Mouse (Mus musculus): ENCODE data around the gene Gria2.

Gene Gria2

DNA sequence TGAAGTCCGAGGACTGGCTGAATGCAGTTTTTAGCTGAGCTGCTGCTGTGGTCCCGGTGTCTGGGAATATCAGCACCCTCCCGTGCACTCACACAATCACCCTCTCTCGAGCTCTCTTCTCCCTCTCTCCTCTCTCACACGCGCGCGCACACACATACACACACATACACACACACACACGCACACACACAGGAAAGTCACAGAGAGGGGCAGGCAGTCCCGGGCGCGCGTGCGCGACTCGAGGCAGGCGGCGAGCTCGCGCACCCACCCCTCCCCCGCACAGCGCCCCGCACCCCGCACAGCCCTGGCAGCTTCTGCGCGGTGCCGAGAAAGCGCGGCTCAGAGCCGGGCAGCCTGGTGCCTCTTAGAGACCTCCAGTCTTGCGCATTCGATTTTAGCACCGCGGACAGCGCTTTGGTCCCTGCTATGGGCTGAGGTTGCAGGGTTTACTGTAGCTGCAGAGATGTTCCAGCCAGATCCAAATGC, at the start of gene Gria2:
Gria2 (minus strand) TSS at position 240 of the 486 bp plus-strand sequence.
- DNase-seq, result peak; percentile 8

DNA sequence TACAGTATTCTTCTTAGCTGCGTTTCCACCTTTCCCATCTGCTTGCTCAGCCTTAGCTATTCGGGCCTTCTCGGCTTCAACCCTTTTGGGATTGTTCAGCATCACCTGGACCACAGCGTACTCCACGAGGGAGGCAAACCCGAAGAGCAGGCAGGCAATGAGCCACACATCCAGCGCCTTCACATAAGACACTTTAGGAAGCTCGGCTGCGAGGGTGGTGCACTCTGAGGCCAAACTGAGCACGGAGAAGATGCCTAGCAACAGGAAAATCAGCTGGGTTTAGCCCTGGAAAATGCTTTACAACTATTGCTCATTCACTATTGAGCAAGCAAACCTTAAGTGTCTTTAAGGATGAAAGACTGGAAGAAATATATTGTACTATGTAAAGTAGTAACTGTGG, 48.3 kb upstream of the Gria2 start:
- no peak for DNase-seq

DNA sequence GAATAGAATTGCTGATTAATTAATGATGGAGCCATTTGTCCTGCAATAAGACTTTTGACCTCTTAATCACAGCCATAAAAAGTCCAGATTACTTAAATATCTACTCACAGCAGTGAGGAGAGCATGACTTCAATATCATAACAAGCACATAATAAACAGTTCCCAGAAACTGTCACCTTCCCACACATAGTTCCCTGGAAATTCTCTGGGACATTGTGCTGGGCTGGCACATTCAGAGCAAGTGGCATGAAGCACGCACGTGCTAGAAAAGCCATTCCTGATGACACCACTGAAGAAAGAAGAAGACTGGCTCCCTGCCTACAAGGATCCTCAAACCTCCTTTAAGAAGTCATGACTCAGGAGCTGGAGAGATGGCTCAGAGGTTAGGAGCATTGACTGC, 43.0 kb upstream of the Gria2 start:
- no peak for DNase-seq

DNA sequence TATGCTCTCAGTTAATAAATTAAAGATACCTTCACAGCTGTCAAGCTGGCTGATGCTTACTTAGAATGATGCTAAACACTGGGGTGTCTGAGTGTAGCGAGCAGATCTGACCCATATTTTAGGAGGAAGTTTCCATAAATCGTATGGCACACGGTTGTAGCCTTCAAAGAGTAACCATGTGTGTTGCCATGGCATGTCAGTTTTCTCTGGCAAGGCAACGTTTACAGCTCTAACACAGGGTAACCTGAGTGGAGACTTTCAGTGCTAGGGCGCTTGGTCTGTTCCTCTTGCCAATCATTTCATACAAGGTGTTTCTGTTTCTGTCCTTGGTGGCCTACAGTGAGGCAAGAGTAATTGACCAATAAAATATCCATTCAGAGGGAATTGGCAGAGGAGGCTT, 37.2 kb upstream of the Gria2 start:
- DNase-seq, result no peak

DNA sequence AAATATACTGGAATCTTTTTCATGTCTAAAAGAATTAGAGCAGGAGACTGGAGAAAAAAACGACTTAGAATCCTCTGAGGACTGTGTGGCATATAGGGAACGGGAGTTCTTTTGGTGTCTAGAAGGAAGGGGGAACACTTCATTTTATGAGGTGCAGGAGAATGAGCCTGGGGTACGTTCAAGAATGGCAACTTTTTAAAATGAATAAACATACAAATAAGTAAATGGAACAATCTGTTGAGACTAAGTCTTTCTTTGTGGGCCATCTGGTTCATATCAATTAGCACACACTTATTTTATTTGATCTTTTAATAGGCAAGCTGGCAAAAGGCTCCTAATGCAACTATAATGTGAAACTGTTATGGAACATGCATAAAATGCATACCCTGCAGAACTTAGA, 34.9 kb upstream of the Gria2 start:
- no peak for DNase-seq

DNA sequence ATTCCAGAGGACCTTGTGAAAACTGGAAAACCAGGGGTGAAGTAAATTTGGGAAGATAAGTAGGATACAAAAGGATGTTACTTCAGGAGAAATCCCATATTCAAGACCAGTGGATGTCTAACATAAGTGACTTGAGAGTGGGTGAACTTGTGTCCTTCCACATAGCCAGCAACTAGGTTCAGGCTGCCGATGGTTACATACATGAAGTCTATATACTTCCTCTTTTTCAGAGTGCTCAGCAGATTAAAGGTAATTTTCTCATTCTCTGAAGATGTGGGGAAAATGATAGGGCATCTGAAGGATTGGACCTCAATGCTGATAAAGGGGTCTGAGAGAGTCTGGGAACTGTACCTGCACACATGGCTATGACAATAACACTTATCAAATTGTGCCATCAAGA, 21.3 kb upstream of the Gria2 start:
- DNase-seq, result no peak

DNA sequence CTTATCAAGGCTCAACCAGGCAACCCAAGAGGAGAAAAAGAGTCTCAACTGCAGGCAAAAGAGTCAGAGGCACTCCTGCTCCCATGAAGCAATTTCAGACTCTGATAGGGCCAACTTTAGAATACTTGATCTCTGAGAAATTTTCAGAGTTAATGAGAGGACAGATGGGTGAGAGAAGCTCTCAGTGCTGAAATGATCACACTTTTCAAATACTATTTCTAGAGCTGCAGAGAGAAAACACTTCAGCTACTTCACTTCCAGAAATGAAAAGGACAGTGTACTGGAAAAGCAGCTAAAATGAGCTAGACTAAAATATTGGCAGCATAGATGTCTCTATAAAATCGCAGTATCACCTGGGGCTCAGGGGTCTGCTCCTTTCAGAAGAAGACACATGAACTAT, 16.0 kb upstream of the Gria2 start:
- no peak for DNase-seq

DNA sequence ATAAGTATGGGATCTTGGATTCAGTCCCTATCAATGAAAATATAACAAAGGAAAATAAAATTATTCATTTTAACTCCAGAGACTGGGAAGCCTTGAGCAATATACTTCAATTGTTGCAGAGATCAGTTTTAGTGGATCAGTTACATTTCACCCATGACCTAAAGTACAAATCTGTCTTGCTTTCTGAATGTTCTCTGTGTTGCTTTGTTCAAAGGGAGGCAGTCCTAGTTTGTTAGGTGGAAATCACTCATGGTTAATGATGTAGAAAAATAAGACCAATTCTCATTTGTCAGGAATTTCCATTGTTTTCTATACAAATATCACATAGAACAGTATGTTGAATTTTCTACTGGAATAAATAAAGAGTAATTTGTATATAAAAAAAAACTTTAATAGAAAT, 11.1 kb upstream of the Gria2 start:
- no peak for DNase-seq

DNA sequence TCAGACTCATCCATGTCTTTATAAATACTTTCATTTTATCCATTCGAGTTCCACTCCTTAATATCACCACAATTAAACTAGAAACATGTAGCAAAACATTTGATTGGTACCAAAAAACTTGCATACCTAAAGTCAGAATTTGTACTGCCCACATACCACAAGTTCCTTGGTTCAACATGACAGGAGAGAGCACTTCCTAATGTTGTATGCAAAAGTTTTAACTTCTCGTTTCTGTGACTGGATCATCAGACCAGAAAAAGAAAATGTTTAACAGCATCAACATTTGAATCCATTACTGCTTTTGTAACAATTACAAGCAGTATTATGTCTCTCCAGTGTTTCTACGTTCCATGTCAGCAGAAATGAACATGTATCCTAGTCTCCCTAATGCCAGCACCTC, 9.6 kb upstream of the Gria2 start:
- no peak for DNase-seq

DNA sequence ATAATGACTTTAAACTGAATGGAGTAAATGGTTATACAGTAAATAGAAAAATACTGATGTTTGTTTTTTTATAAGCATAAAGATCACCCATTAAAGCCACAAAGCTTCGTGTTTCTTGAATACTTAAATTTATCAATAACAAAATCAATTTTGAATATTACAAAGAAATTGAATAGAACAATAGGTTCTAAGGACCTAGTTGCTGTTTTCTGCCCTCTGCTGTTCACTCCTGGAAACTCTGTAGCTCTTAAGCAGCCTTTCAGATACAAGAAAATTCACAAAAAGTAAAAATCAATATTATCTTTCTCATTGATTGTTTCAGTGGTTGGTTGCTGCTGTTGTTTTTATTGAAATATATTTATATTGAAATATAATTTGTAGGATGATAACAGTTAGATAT, 2.7 kb upstream of the Gria2 start:
- no peak for DNase-seq

DNA sequence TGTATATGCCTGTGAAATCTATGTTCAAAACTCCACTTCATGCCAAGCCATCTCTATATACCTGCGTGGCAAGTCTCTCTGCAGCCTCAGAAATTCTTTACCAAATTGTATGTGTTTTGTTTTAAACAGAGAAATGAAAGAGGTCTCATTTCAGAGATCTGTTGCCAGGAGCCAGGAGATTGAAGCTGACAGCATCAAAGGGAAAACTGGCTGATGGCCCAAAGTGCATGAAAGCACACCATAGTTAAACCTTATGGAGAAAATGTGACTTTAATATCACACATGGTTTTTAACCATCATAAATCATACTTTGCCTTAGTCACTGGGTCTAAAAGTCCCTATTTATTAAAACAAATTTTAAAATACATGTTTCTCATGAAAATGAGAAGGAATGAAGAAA, 1.2 kb upstream of the Gria2 start:
- DNase-seq, result no peak

DNA sequence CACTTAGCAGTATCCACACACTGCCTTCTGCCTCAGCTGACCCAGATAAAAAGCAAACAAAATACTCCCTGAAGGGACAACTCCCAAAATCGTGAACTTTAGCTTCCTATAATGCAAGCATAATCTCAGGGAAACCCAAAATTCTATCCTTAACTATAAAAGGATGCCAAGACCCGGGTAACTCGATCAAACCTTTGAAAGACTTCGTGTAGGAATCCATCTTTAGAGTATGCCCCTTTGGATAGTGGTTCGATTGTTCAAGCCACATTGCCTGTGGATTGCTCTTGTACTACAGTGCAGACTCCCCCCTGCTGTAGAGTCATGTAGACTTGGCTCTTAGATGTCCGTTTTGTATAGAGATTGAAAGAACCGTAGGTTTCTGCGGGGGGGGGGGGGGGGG, 576 bp upstream of the Gria2 start:
- no peak for DNase-seq

DNA sequence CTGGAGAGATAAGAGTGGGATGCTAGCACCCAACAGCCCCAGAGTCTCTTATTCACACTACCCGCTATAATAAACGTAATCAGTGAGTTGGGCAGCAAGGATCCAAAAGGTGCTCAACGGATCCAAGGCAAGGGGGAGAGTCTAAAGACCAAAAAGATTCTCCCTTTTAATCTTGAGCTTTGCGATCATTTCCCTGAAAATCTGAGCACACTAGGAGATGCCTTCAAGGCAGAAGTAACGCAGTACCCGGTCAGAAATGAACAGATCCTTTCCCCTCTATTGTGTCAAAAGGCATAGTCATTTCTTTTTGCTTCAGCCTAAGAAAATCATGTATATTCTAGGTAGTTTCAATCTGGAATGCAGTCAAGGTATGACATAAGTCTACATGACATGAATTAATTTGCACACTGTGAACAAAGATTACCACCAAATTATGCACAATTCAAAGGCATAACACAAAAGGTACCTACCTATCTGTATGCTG, 766 bp downstream of the Gria2 start:
- DNase-seq, result no peak

DNA sequence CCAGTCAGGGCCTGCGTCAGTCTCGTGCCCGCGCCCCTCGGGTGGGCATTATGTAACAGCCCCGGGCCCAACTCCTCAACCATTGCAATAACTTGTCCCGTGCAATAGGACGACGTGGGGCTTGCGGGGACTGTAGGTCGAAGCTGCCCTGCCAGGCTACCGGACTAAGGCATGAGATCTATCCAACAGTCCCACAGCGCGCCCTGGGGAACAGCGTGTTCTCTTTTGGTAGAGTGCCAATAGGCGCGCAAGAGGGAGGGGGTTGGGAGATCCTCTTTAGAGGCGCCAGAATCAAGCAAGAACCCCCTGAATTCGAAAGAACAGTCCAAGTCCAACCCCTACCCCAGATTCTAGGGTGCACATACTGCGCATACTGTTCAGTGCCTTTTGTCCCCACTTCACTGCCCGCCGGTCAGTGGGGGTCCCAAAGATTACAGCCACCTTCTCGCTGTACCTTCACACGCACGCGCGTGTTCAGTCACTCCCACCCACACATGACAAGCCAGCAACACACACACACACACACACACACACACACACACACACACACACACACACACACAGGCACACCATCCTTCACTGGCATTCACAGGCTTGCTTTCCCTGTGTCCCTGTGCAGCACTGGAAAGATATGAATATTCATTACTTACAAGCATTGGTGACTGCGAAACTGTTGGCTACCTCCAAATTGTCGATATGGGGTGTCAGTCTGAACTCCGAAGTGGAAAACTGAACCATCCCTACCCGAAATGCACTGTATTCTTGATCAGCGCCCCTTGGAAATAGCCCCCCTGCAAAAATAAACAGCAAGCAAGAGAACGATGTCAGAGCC, 1.4 kb downstream of the Gria2 start:
- DNase-seq, result no peak

DNA sequence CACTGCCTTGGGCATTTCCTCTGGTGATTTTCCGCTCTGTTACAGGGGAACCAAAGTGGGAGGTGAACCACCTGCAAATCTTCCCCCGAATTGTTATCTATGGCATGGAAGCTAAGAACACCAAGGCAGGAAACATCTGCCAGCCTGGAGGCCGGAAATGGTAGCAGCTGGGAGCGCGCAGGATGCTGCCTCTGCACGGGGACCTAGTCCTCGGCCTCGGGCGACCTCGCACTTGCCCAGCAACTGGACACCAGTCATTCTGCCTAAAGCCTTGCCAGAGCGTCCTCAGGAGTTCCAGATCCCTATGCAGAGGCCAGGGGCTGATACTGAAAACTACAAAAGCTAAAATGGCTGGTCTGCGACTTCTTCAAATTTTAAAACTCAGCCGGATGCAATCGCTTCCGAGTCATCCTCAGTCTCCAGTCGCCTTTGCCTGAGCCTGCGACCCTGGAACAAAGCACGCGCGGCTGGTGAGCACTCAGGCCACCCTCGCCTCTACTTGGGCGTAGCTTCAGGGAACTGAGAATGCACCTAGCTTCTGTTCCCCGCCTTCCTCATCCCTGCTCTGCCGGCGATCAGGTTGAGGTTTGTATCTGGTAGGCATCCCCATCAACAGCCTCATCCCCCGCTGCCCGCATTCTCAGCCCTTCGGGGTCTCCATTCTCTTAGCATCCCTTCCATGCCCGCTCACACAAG, 2.2 kb downstream of the Gria2 start:
- no peak for DNase-seq

DNA sequence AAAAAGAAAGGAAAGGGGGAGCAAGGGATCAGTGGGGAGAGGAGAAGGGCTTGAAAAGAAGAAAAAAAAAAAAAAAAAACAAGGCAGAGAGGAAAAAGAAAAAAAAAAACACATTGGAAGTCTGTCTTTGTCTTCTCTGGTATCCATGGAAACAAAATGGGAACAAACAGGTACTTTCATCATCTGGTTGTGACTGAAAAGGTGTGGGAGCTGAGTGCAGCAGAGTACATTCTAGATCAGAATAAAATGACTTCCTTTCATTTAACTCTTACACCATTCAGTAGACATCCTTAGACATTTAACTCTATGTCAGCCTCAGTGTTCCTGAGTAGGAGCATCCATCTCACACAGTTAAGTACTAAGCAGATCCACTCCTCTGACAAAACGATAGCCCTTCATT, 4.7 kb downstream of the Gria2 start:
- DNase-seq, result no peak

DNA sequence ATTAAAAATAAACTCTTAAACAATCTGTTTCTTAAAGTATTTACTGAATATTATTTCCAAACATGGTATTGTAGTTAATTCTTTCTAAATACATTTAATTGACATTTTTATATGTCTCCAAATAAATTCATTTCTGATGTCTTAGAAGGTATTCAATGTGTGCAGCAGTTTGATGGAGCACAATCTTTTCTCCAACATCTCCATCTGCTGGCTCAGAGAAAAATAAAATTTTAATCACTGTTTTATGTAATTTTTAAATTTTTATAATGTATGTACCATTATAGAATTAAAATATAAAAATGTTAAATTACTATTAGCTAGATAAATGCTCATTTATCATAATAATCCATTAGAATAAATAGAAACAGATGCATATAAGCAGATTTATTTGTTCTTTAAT, 5.9 kb downstream of the Gria2 start:
- no peak for DNase-seq

DNA sequence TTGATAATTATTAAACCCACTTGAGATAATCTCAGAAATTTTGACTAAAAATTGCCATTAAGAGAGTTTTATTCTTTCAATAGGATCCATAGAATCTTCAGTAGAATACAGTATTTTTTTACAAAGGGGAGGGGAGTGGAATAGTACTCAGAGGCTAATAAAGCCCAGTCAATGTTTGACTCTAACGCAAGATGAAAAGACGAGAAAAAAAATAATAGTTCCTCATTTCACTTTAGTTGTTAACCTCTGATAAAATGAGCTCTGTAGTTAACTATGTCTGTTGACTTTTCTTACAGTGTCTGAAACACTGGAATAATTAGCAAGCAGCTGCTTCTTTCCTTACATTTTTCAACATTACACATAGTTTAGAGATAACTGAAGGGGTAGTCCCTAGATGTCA, 7.4 kb downstream of the Gria2 start:
- DNase-seq, result no peak

DNA sequence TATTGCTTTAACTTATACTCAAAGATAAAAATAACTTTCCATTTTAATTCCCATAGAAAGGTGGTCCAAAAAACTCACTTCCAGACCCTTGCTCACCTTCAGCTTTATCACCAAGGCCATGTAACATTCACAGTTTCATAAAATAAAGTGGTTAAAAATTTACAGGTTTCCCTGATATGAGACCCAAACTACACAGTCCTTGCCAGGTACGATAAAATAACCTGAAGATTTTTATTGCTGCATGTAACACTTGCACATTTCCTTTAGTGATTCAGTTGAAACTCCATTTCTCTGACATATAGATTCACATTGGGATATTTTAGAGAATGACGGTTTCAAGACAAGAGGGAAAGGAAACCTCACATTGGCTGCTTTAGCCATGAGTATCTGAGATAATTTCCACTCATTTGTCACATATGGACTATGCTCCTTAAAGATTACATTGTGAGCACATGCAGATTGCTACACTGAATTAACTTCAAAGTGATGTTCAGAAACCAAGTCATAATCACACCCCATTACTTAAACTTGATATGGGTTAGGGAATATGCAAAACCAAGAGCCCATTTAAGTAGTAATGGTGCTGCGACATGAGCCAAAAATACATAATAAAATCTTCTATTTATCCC, 15.4 kb downstream of the Gria2 start:
- DNase-seq, result no peak

DNA sequence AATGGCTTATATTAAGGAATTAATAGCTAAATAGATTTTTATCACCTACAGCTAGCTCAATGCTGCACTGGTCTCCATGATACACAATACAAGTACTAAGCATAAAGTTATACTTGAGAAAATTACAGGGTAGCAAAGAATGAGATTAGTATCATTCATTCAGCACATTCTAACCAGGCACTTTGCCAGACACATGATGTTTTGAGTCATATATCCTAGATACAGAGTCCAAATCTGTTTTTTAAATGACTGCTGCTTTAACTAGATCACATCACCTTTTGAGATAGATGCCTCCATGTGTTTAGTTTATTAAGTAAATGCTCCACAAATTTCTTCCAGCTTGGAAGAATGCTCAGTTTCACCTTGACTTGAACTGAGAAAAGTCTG, 21.5 kb downstream of the Gria2 start:
- DNase-seq, result no peak

DNA sequence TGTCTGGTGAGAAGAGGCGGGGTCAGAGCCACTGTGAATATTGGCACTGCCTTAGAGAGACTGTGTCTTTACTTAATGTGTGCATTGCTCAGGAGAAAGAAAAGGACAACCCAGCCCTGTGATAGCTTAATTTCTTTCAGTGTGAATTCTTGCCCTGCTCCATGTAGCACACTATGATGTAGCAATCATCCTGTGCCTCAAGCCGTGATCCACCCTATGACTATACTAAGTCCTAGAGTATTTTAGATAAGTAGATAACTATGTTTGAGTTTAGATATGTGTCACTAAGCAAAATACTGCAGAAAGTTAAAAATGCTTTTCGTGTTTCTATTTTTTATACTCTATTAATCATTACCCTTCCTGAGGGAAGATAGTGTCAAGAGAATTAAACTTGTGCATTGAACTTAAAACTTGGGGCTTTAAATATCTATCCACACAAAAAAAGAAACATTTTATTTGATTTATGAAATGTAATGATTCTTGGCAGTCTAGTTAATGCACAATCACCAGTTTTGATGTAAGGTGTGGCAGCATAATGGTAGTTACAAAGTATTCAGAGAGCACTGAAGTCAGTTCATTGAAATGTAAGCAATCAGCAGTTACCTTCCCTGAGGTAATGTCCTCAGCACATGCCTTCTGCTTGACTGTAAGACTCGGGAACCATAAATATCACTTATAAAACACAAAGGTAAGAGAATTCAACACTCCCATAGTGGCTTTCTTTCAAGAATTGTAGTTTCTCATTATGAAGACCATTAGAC, 22.1 kb downstream of the Gria2 start:
- DNase-seq, result no peak

DNA sequence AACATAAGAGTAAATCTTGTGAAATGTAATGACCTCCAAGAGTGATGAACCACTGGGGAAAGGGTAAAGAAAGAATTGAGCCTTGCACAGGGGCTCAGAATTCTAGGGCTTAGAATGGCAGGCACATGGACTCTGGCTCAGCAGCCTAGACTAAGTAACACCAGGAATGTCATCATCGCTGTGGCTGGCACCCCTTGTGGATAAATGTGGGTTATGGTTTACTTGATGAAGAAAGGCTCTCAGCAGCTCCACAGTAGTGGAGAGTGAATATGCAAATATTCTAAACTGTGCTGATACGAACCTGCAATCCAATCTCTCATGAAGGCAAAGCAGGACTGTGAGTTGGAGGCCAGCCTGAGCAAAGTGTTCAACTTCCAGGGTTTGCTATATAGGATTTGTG, 26.0 kb downstream of the Gria2 start:
- no peak for DNase-seq

DNA sequence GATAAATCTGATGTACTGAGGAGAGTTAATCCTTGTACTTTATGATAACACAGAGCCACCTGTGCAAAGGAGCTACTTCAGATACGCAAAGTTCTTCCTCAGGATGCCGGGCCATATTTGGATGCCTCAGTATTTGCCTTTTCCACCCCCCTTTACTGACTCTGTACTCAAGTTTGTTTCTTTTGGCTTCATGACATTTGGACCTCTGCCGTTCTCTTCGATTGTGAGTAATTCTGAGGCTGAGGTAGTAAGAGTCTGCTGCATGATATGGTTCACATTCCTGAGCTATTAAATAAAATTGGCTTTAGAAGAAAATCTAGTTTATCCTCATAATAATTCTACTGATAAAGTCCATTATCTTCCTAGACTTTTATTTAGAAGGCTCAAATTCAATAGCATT, 26.7 kb downstream of the Gria2 start:
- DNase-seq, result peak; percentile 3
